Mouse (Mus musculus) fibroblast of lung, adult 2 months (primary cell): ENCODE data around the gene Tbcd.
"Not testable (repeated sequence)": the region's sequence is repeated elsewhere in the genome, so short reads cannot be mapped to it uniquely, and the experiment has no call there.

Source experiments
- DNase-seq: peaks from one replicate; pipeline ENCODE4 v3.0.0-alpha.2; 2011; ENCODE audit warnings: low read depth

Tbcd gene

GRCm38 (mm10) chr11:121653631-121654030, 201.9 kb downstream of the Tbcd start:
- no peak for DNase-seq

- DNase-seq = no peak
Measured at GRCm38 (mm10) chr11:121654406-121654945, 202.7 kb downstream of the Tbcd start.

DNA sequence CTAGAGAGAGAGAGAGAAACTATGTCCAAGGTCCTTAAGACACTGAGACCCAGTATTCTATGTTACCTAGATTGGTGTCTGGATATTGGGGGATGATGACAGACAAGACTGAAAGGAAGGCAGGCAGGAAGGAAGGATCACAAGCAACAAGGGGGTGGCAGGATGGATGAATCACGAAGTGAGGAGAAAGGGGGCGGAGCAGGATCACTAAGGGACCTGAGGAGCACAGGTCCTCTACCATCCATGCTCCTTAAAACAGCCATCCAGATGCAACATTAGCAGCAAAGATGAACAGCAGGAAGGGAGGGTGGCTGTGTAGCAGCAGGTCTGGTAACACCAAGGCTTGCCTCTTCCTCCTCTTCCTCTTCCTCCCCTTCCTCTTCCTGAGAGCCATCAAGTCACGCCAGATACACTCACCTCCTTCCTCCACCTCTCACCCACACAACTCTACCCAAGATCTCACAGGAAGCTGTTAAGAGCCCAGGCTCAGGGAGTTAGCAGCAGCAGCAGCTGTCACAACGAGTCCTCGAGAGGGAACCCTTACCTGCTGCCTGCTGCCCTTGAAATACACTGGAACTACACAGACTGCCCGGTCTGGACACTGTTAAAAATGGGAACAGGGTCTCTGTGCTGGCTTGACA, 203.5 kb downstream of the Tbcd start:
- no peak for DNase-seq

DNA sequence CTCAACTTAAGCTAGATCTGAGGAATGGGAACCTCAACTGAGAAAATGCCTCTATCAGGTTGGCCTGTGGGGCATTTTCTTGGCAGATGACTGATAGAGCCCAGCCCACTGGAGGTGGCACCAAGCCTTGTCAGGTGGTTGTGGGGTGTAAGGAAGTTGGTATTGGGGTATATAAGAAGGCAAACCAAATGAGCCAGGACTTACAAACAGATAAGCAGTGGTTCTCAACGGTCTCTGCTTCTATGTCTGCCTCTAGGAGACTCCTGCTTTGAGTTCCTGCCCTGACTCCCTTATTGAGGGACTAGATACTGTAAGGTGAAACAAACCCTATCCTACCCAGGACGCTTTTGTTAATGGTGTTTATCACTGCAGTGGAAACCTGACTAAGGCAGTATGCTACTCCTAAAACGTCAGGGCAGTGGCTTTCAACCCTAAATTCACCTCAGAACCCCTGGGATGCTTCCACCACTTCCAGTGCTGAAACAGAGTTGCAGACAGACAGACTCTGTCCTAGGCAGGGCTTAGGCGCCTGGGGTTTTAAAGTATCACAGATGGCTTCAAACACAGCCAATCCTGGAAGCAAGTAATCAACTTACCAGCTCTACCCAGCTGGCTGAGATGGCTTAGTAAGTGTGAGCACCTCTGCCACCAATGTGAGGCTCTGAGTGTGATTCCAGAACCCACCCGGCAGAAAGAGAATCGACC, 204.2 kb downstream of the Tbcd start:
- DNase-seq = no peak

DNA sequence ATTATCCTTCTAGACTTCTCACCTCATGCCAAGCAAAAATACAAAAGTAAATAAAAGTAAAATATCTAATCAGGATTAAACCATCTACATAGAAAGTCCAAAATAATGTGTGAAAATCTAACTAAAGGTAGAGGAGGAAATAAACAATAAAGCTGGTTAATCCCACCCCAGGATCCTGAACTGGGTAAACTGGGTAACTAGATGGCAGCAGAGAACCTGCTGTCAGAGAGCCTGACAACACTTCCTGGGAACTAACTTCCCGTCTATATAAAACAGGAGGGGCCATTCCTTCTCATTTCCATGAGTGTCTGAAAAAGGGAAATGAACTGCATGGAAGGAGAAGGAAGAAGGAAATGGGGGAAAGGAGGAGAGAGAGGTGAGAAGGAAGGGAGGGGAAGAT, 206.4 kb downstream of the Tbcd start:
- no peak for DNase-seq

DNA sequence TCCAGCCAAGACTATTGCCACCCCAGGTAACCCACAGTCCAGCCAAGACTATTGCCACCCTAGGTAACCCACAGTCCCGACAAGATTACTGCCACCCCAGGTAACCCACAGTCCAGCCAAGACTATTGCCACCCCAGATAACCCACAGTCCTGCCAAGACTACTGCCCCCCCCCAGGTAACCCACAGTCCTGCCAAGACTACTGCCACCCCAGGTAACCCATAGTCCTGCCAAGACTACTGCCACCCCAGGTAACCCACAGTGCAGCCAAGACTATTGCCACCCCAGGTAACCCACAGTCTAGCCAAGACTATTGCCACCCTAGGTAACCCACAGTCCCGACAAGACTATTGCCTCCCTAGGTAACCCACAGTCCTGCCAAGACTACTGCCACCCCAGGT, 208.9 kb downstream of the Tbcd start:
- DNase-seq = not testable (repeated sequence)

DNA sequence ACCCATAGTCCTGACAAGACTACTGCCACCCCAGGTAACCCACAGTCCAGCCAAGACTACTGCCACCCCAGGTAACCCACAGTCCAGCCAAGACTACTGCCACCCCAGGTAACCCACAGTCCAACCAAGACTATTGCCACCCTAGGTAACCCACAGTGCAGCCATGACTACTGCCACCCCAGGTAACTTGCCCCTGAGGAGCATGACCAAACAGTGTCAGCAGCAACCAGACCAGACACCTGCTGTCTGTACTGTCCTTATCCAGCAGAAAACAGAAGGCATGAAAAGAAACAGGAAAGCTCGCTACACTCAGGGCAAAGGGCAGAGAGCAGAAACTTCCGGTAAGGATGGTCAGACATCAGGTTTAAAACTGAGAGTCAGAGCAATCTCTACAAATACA, 209.4 kb downstream of the Tbcd start:
- DNase-seq = no peak
